ENCODE assay signal across 7 mouse cellular contexts in the genomic region with DNA sequence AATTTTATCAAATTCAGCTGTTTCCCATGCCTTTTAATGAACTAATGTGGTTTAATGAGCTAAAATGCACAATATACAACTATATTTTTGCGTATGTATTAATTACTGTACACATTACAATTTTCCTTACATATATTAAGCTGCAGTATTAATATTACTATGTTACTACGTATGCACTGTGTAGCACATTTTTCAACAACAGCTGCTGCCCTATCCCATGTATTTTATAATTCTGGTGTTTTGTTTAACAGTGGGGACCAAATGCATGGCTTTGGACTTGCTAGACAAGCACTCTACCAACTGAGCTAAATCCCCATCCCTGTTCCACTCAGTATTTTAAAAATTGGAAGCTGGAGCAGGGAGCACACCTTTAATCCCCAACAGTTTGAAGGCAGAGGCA. TPM values are rescaled to one million over a fixed set of nuclear protein-coding genes. Genes with fewer than 3 reads are reported as not detected.
DNase-seq lines count a peak whose midpoint lies in the region; ATAC-seq and TF ChIP-seq lines count a peak whose summit lies in the region.

No protein-coding gene starts in this region.

- no peak for DNase-seq in lung, adult 18-20 months
- no peak for DNase-seq in cerebellum, postnatal 36 days
- no peak for DNase-seq in urinary bladder, postnatal 36 days (ENCODE audit: low spot score in 2 of 2)

- no peak for TF ChIP-seq CTCF in small intestine, adult 2 months (IDR thresholded peaks at IDR 0.05; ENCODE audit: extremely low read depth, insufficient read length, insufficient replicate concordance, low read depth, low read length)

- H3K9ac ChIP-seq in lung, embryonic 16.5 days (ENCODE audit: low read length): peak overlapping the region; percentile 78
- no peak overlapping the region for H3K9ac ChIP-seq in forebrain, embryonic 12.5 days
- H3K9ac ChIP-seq in limb, embryonic 13.5 days: peak overlapping the region; percentile 93; the same call in 1 of the 2 replicates

- TF ChIP-seq POLR2A in small intestine, adult 2 months (IDR thresholded peaks at IDR 0.05; ENCODE audit: low read depth, low read length): no peak

- no peaks in the 10 kb centered on the region for H3K9me3 ChIP-seq in lung, embryonic 16.5 days (ENCODE audit: control insufficient read depth, low read length)
- peaks cover 5% of the 10 kb centered on the region; the same call in 1 of the 2 replicates for H3K9me3 ChIP-seq in forebrain, embryonic 12.5 days
- H3K9me3 ChIP-seq in limb, embryonic 13.5 days: peaks cover 8% of the 10 kb centered on the region; the same call in 1 of the 2 replicates

- H3K27ac ChIP-seq in lung, embryonic 16.5 days (ENCODE audit: low read length): no peak overlapping the region
- no peak overlapping the region for H3K27ac ChIP-seq in forebrain, embryonic 12.5 days
- no peak overlapping the region for H3K27ac ChIP-seq in limb, embryonic 13.5 days
- no peak overlapping the region for H3K27ac ChIP-seq in small intestine, adult 2 months (ENCODE audit: insufficient read depth, low read depth, low read length)

- ATAC-seq in lung, embryonic 16.5 days (ENCODE audit: low read depth): no peak
- peak; percentile 39 for ATAC-seq in forebrain, embryonic 12.5 days (ENCODE audit: low FRiP score)
- peak; percentile 52 for ATAC-seq in limb, embryonic 13.5 days (ENCODE audit: low FRiP score, low read depth)

- peak overlapping the region; percentile 68 for H3K4me2 ChIP-seq in lung, embryonic 16.5 days (ENCODE audit: low read depth, low read length)
- H3K4me2 ChIP-seq in forebrain, embryonic 12.5 days: peak overlapping the region; percentile 71
- peak overlapping the region; percentile 70 for H3K4me2 ChIP-seq in limb, embryonic 13.5 days (replicated peaks)

- H3K4me1 ChIP-seq in lung, embryonic 16.5 days (replicated peaks; ENCODE audit: control insufficient read depth, insufficient read depth, low read length): 0 out of 2 replicates have a peak, but pooled peaks cover 5% of the 10 kb centered on the region
- H3K4me1 ChIP-seq in forebrain, embryonic 12.5 days: no peaks in the 10 kb centered on the region
- H3K4me1 ChIP-seq in limb, embryonic 13.5 days: peaks cover 8% of the 10 kb centered on the region; the same call in 1 of the 2 replicates
- H3K4me1 ChIP-seq in small intestine, adult 2 months (ENCODE audit: control insufficient read depth, insufficient read depth, insufficient read length, low read length): peaks cover 3% of the 10 kb centered on the region; the same call in 1 of the 2 replicates

- H3K27me3 ChIP-seq in lung, embryonic 16.5 days (ENCODE audit: control insufficient read depth, insufficient read depth, low read depth, low read length): no peaks in the 10 kb centered on the region
- H3K27me3 ChIP-seq in forebrain, embryonic 12.5 days: 0 out of 2 replicates have a peak, but pooled peaks cover 4% of the 10 kb centered on the region
- no peaks in the 10 kb centered on the region for H3K27me3 ChIP-seq in limb, embryonic 13.5 days
- no peaks in the 10 kb centered on the region for H3K27me3 ChIP-seq in small intestine, adult 2 months (ENCODE audit: control insufficient read depth, insufficient read depth, low read length)

- no peaks in the 10 kb centered on the region for H3K36me3 ChIP-seq in lung, embryonic 16.5 days (ENCODE audit: control insufficient read depth, insufficient read depth, low read length)
- no peaks in the 10 kb centered on the region for H3K36me3 ChIP-seq in forebrain, embryonic 12.5 days (replicated peaks)
- H3K36me3 ChIP-seq in limb, embryonic 13.5 days: no peaks in the 10 kb centered on the region
- H3K36me3 ChIP-seq in small intestine, adult 2 months (ENCODE audit: control insufficient read depth, insufficient read depth, low read length): no peaks in the 10 kb centered on the region

- peak overlapping the region; percentile 64 for H3K4me3 ChIP-seq in lung, embryonic 16.5 days (ENCODE audit: low read length)
- peak overlapping the region; percentile 93 for H3K4me3 ChIP-seq in forebrain, embryonic 12.5 days (replicated peaks)
- peak overlapping the region; percentile 94 for H3K4me3 ChIP-seq in limb, embryonic 13.5 days
- H3K4me3 ChIP-seq in small intestine, adult 2 months (ENCODE audit: low read depth, low read length): peak overlapping the region; percentile 97

- 31% methylated on average over 2 of the region's 2 CpGs for WGBS in lung, embryonic 16.5 days
- WGBS in forebrain, embryonic 12.5 days: 47% methylated on average over 2 of the region's 2 CpGs
- 26% methylated on average over 2 of the region's 2 CpGs for WGBS in limb, embryonic 13.5 days
- 34% methylated on average over 2 of the region's 2 CpGs for WGBS in small intestine, adult 2 months

RNA-seq across cellular contexts. Expression of a gene that starts 3.6 kb away (rescaled TPM):
- polyA plus RNA-seq in lung, embryonic 16.5 days (2015; fragmentation: Nextera tagmentation; extraction: Ambion mirVana): 41.1 and 46.1 TPM in 2 replicates
- polyA plus RNA-seq in forebrain, embryonic 12.5 days (2016; fragmentation: Nextera tagmentation; extraction: Ambion mirVana): 45.9 and 46.7 TPM in 2 replicates
- 42.3 and 42.6 TPM in 2 replicates for polyA plus RNA-seq in limb, embryonic 13.5 days (2015; fragmentation: Nextera tagmentation; extraction: Ambion mirVana)
- polyA plus RNA-seq in small intestine, adult 2 months (2012; rRNA removed): 1.9 and 3.8 TPM in 2 replicates
